Mouse (Mus musculus): Measurements from ENCODE around the gene Slc29a4. TPM values are rescaled to one million over a fixed set of nuclear protein-coding genes. Genes with fewer than 3 reads are reported as not detected.

Slc29a4 gene
- polyA plus RNA-seq, 1 experiment from 2014 or later = 22.8 TPM

- H3K27ac ChIP-seq (replicated peaks) = no peak overlapping the region
- no peaks in the 10 kb centered on the region for H3K27me3 ChIP-seq (ENCODE audit: low read depth, poor library complexity, severe bottlenecking)
- no peak for DNase-seq (ENCODE audit: low spot score)
- H3K36me3 ChIP-seq = peaks cover 100% of the 10 kb centered on the region
- no peak overlapping the region for H3K4me3 ChIP-seq
- no peaks in the 10 kb centered on the region for H3K9me3 ChIP-seq (replicated peaks)
- H3K4me1 ChIP-seq = peaks cover 3% of the 10 kb centered on the region; the same call in 1 of the 2 replicates
- 93% methylated on average over 21 of the region's 21 CpGs for WGBS
Observed at GRCm38 (mm10) chr5:142762082-142762807, 69.9 kb downstream of the Slc29a4 start.

- WGBS = 46% methylated on average over 10 of the region's 11 CpGs
- Histone ChIP-seq H3K4me1 (peaks cover 15% of the 10 kb centered on the region), H3K27ac (replicated peaks) (0 out of 2 replicates have a peak overlapping the region, but pooled peaks have one; percentile 9), H3K4me3 (no peak overlapping the region), H3K36me3 (peaks cover 96% of the 10 kb centered on the region), H3K27me3 (ENCODE audit: low read depth, poor library complexity, severe bottlenecking) (no peaks in the 10 kb centered on the region), H3K9me3 (replicated peaks) (no peaks in the 10 kb centered on the region)
- no peak for DNase-seq (ENCODE audit: low spot score)
Observed at GRCm38 (mm10) chr5:142764306-142764705, 72.0 kb downstream of the Slc29a4 start.

GRCm38 (mm10) chr5:142764889-142765288 lies 72.6 kb downstream of the Slc29a4 start:
- Histone ChIP-seq H3K27me3 (ENCODE audit: low read depth, poor library complexity, severe bottlenecking) (no peaks in the 10 kb centered on the region), H3K4me3 (no peak overlapping the region), H3K9me3 (replicated peaks) (no peaks in the 10 kb centered on the region), H3K4me1 (peaks cover 21% of the 10 kb centered on the region), H3K36me3 (peaks cover 96% of the 10 kb centered on the region), H3K27ac (replicated peaks) (0 out of 2 replicates have a peak overlapping the region, but pooled peaks have one; percentile 9)
- 75% methylated on average over 15 of the region's 15 CpGs for WGBS
- DNase-seq (ENCODE audit: low spot score) = no peak

GRCm38 (mm10) chr5:142766708-142767107 lies 74.4 kb downstream of the Slc29a4 start:
- Histone ChIP-seq H3K27ac (replicated peaks) (no peak overlapping the region), H3K4me1 (peaks cover 35% of the 10 kb centered on the region), H3K9me3 (replicated peaks) (no peaks in the 10 kb centered on the region), H3K27me3 (ENCODE audit: low read depth, poor library complexity, severe bottlenecking) (no peaks in the 10 kb centered on the region), H3K4me3 (no peak overlapping the region), H3K36me3 (peaks cover 96% of the 10 kb centered on the region)
- WGBS = 90% methylated on average over 3 of the region's 3 CpGs
- no peak for DNase-seq (ENCODE audit: low spot score)

GRCm38 (mm10) chr5:142767937-142768336 lies 75.6 kb downstream of the Slc29a4 start:
- Histone ChIP-seq H3K4me1 (peaks cover 35% of the 10 kb centered on the region), H3K27me3 (ENCODE audit: low read depth, poor library complexity, severe bottlenecking) (no peaks in the 10 kb centered on the region), H3K36me3 (peaks cover 96% of the 10 kb centered on the region), H3K4me3 (no peak overlapping the region), H3K9me3 (replicated peaks) (no peaks in the 10 kb centered on the region), H3K27ac (replicated peaks) (no peak overlapping the region)
- WGBS = 19% methylated on average over 7 of the region's 7 CpGs
- peak; percentile 61 for DNase-seq (ENCODE audit: low spot score)

GRCm38 (mm10) chr5:142768352-142769267 lies 76.3 kb downstream of the Slc29a4 start:
- no peak for DNase-seq (ENCODE audit: low spot score)
- peak overlapping the region; percentile 50 for H3K27ac ChIP-seq (replicated peaks)
- no peak overlapping the region for H3K4me3 ChIP-seq
- no peaks in the 10 kb centered on the region for H3K27me3 ChIP-seq (ENCODE audit: low read depth, poor library complexity, severe bottlenecking)
- peaks cover 96% of the 10 kb centered on the region for H3K36me3 ChIP-seq
- 46% methylated on average over 10 of the region's 10 CpGs for WGBS
- no peaks in the 10 kb centered on the region for H3K9me3 ChIP-seq (replicated peaks)
- peaks cover 35% of the 10 kb centered on the region for H3K4me1 ChIP-seq

- Histone ChIP-seq H3K9me3 (replicated peaks) (no peaks in the 10 kb centered on the region), H3K27ac (replicated peaks) (no peak overlapping the region), H3K36me3 (peaks cover 96% of the 10 kb centered on the region), H3K27me3 (ENCODE audit: low read depth, poor library complexity, severe bottlenecking) (no peaks in the 10 kb centered on the region), H3K4me3 (no peak overlapping the region), H3K4me1 (peaks cover 32% of the 10 kb centered on the region)
- no peak for DNase-seq (ENCODE audit: low spot score)
- 70% methylated on average over 5 of the region's 5 CpGs for WGBS
Observed at GRCm38 (mm10) chr5:142769641-142770040, 77.3 kb downstream of the Slc29a4 start.

- peaks cover 31% of the 10 kb centered on the region for H3K4me1 ChIP-seq
- H3K4me3 ChIP-seq = no peak overlapping the region
- 88% methylated on average over 4 of the region's 4 CpGs for WGBS
- H3K27ac ChIP-seq (replicated peaks) = no peak overlapping the region
- H3K27me3 ChIP-seq (ENCODE audit: low read depth, poor library complexity, severe bottlenecking) = no peaks in the 10 kb centered on the region
- peaks cover 96% of the 10 kb centered on the region for H3K36me3 ChIP-seq
- DNase-seq (ENCODE audit: low spot score) = no peak
- no peaks in the 10 kb centered on the region for H3K9me3 ChIP-seq (replicated peaks)
Observed at GRCm38 (mm10) chr5:142771034-142771433, 78.7 kb downstream of the Slc29a4 start.

GRCm38 (mm10) chr5:142771964-142772363 lies 79.7 kb downstream of the Slc29a4 start:
- Histone ChIP-seq H3K27ac (replicated peaks) (no peak overlapping the region; the same call in 1 of the 2 replicates), H3K27me3 (ENCODE audit: low read depth, poor library complexity, severe bottlenecking) (no peaks in the 10 kb centered on the region), H3K4me3 (no peak overlapping the region), H3K36me3 (peaks cover 96% of the 10 kb centered on the region), H3K9me3 (replicated peaks) (no peaks in the 10 kb centered on the region), H3K4me1 (peaks cover 31% of the 10 kb centered on the region)
- DNase-seq (ENCODE audit: low spot score) = no peak
- 95% methylated on average over 15 of the region's 15 CpGs for WGBS

Other genes with a start within 250 kb of the Slc29a4 start
- 12.3 and 14.6 TPM in 2 replicates for gene Ap5z1, start 228.6 kb upstream of the Slc29a4 start, polyA plus RNA-seq (2016; fragmentation: Nextera tagmentation; extraction: Ambion mirVana)
- 0.15 and 0.20 TPM in 2 replicates for gene Papolb, start 162.4 kb upstream of the Slc29a4 start, polyA plus RNA-seq (2016; fragmentation: Nextera tagmentation; extraction: Ambion mirVana)
- gene Radil, start 141.4 kb upstream of the Slc29a4 start, polyA plus RNA-seq (2016; fragmentation: Nextera tagmentation; extraction: Ambion mirVana) = 4.9 and 6.1 TPM in 2 replicates
- gene Mmd2, start 83.7 kb upstream of the Slc29a4 start, polyA plus RNA-seq (2016; fragmentation: Nextera tagmentation; extraction: Ambion mirVana) = 4.8 and 7.3 TPM in 2 replicates
- 56.2 and 60.9 TPM in 2 replicates for gene Wipi2, start 64.8 kb upstream of the Slc29a4 start, polyA plus RNA-seq (2016; fragmentation: Nextera tagmentation; extraction: Ambion mirVana)
- gene Tnrc18, start 125.2 kb downstream of the Slc29a4 start, polyA plus RNA-seq (2016; fragmentation: Nextera tagmentation; extraction: Ambion mirVana) = 18.7 and 23.2 TPM in 2 replicates
- 23.4 and 24.6 TPM in 2 replicates for gene Fbxl18, start 202.9 kb downstream of the Slc29a4 start, polyA plus RNA-seq (2016; fragmentation: Nextera tagmentation; extraction: Ambion mirVana)
- gene Actb, start 214.2 kb downstream of the Slc29a4 start, polyA plus RNA-seq (2016; fragmentation: Nextera tagmentation; extraction: Ambion mirVana) = 12,690 and 13,877 TPM in 2 replicates

All from midbrain, embryonic 10.5 days (tissue).